Mouse (Mus musculus) ES-Bruce4 (cell line): ENCODE measurements around the gene Pnmal1. TPM values are rescaled to one million over a fixed set of nuclear protein-coding genes. Genes with fewer than 3 reads are reported as not detected.

ENCODE experiments used
- H3K27ac ChIP-seq: 2 replicates; pipeline ENCODE4 v1.5.1; 2012; ENCODE audit warnings: low read length, inconsistent platforms; ENCODE audit not compliant: insufficient read depth
- H3K27me3 ChIP-seq: 2 replicates; pipeline ENCODE4 v1.6.1; 2012; ENCODE audit warnings: mild to moderate bottlenecking, low read length, inconsistent platforms; ENCODE audit not compliant: control insufficient read depth, poor library complexity, insufficient read depth, severe bottlenecking
- H3K36me3 ChIP-seq: 2 replicates; pipeline ENCODE4 v1.6.1; 2012; ENCODE audit warnings: inconsistent platforms, mild to moderate bottlenecking, low read length, moderate library complexity; ENCODE audit not compliant: control insufficient read depth, poor library complexity, insufficient read depth, severe bottlenecking
- H3K4me1 ChIP-seq: one replicate; pipeline ENCODE4 v1.8.1; 2011; ENCODE audit warnings: low read length; ENCODE audit not compliant: control insufficient read depth, insufficient read depth
- H3K4me3 ChIP-seq: 2 replicates; pipeline ENCODE4 v1.5.1; 2011; ENCODE audit warnings: low read depth, mild to moderate bottlenecking, low read length
- H3K9ac ChIP-seq: 2 replicates; pipeline ENCODE4 v1.6.1; 2012; ENCODE audit warnings: low read depth, mild to moderate bottlenecking, inconsistent platforms; ENCODE audit not compliant: poor library complexity, severe bottlenecking
- H3K9me3 ChIP-seq: replicated peaks from 2 replicates; pipeline ENCODE4 v1.6.1; 2012; ENCODE audit warnings: mild to moderate bottlenecking, low read length, inconsistent platforms; ENCODE audit not compliant: control insufficient read depth, poor library complexity, insufficient read depth, severe bottlenecking
- CTCF ChIP-seq: IDR thresholded peaks from one replicate; pipeline ENCODE4 v1.8.1; 2011; ENCODE audit warnings: low read depth, low read length
- EP300 ChIP-seq: IDR thresholded peaks from 2 replicates; pipeline ENCODE4 v1.6.1; 2011; ENCODE audit warnings: low read depth, low read length; ENCODE audit not compliant: insufficient read depth
- POLR2A ChIP-seq: IDR thresholded peaks from one replicate; pipeline ENCODE4 v1.8.1; 2011; ENCODE audit warnings: low read length; ENCODE audit not compliant: insufficient read depth
- polyA plus RNA-seq: library from polyadenylated mRNA; stranded (reverse); fragments of >200 nt; gene quantifications from 2 replicates; pipeline ENCODE4 v1.2.4, GENCODE M21; 2011; ENCODE audit warnings: low read depth; ENCODE audit not compliant: missing spikeins, insufficient read depth, insufficient read length

Pnmal1 gene
- polyA plus RNA-seq, 1 experiment = not detected

DNA sequence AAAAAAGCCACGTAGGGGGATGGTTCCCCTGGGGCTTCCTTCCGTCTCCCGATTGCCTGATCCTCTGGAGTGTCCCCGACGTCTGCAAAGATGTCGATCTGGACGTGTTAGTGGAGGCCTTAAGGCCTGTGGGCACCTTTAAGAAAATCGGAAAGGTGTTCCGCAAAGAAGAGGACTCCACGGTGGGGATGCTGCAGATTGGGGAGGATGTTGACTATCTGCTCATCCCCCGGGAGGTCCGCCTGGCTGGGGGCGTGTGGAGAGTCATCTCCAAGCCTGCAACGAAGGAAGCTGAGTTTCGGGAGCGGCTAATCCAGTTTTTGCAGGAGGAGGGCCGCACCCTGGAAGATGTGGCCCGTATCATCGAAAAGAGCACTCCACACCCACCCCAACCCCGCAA lies 34.9 kb downstream of the Pnmal1 start:
- H3K9ac ChIP-seq = peak overlapping the region; percentile 56
- H3K4me3 ChIP-seq = peak overlapping the region; percentile 76
- peaks cover 3% of the 10 kb centered on the region for H3K4me1 ChIP-seq
- TF ChIP-seq EP300 (no peak), POLR2A (no peak)
- H3K27ac ChIP-seq = no peak overlapping the region
- H3K36me3 ChIP-seq = no peaks in the 10 kb centered on the region
- no peaks in the 10 kb centered on the region for H3K9me3 ChIP-seq
- no peaks in the 10 kb centered on the region for H3K27me3 ChIP-seq

GRCm38 (mm10) chr7:16995345-16995744 lies 35.9 kb downstream of the Pnmal1 start:
- no peak overlapping the region for H3K27ac ChIP-seq
- H3K4me1 ChIP-seq = peaks cover 3% of the 10 kb centered on the region
- no peak overlapping the region for H3K9ac ChIP-seq
- H3K4me3 ChIP-seq = no peak overlapping the region
- TF ChIP-seq EP300 (no peak), CTCF (no peak), POLR2A (no peak)
- H3K27me3 ChIP-seq = no peaks in the 10 kb centered on the region
- no peaks in the 10 kb centered on the region for H3K36me3 ChIP-seq
- no peaks in the 10 kb centered on the region for H3K9me3 ChIP-seq

GRCm38 (mm10) chr7:16999233-16999632 lies 39.8 kb downstream of the Pnmal1 start:
- Histone ChIP-seq H3K4me3 (no peak overlapping the region), H3K9me3 (no peaks in the 10 kb centered on the region), H3K36me3 (peaks cover 3% of the 10 kb centered on the region; the same call in 1 of the 2 replicates), H3K9ac (no peak overlapping the region), H3K27ac (no peak overlapping the region), H3K27me3 (no peaks in the 10 kb centered on the region), H3K4me1 (no peaks in the 10 kb centered on the region)
- TF ChIP-seq POLR2A (no peak), EP300 (no peak), CTCF (no peak)

- H3K9me3 ChIP-seq = no peaks in the 10 kb centered on the region
- no peak overlapping the region for H3K27ac ChIP-seq
- no peak overlapping the region for H3K4me3 ChIP-seq
- no peak overlapping the region for H3K9ac ChIP-seq
- TF ChIP-seq CTCF (peak; percentile 95), POLR2A (no peak), EP300 (no peak)
- H3K4me1 ChIP-seq = no peaks in the 10 kb centered on the region
- H3K27me3 ChIP-seq = no peaks in the 10 kb centered on the region
- peaks cover 4% of the 10 kb centered on the region; the same call in 1 of the 2 replicates for H3K36me3 ChIP-seq
Observed at GRCm38 (mm10) chr7:16999650-17000049, 40.2 kb downstream of the Pnmal1 start.

DNA sequence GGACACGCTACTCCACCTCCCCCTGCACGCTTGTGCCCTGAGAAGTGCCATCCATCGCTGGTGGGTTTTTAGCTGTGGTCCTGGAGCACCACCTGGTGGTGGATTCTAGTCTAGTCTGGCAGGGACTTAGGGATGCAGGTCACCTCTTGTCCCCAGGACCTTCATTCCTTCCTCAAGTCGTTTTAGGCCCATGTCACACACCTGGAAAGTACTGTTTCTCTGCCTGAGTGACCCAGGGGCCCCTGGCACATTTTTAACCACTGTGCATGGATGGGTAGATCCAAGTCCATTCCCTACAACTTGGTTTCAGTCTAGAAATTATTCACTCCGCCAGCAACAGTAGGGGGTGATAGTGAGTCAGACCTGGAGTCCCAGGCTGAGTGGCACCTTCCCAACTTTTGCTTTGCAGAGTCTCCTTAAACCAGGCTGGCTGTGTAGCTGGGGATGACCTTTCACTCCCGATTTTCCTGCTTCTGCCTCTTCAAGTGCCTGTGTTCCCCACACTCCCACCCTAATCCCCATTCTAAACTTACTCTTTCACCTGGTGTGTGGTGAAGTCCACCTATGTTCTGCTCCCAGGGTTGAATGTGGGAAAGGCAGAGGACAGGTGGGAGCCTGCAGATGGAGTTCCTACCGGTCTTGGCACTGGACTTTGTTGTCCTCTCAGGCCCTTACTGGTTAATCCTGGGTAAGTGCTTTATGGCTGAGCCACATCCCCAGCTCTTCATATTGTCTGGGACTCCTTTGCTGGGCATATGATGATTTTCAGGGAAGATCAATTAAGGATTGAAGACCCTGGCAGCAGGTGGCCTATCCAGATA lies 43.1 kb downstream of the Pnmal1 start:
- Histone ChIP-seq H3K27ac (no peak overlapping the region), H3K9me3 (no peaks in the 10 kb centered on the region), H3K36me3 (peaks cover 27% of the 10 kb centered on the region)

GRCm38 (mm10) chr7:17003230-17003960 lies 43.9 kb downstream of the Pnmal1 start:
- H3K4me1 ChIP-seq = no peaks in the 10 kb centered on the region
- TF ChIP-seq POLR2A (no peak), EP300 (no peak), CTCF (no peak)
- no peak overlapping the region for H3K27ac ChIP-seq
- H3K9me3 ChIP-seq = no peaks in the 10 kb centered on the region
- peaks cover 35% of the 10 kb centered on the region for H3K36me3 ChIP-seq
- H3K9ac ChIP-seq = no peak overlapping the region
- H3K4me3 ChIP-seq = no peak overlapping the region
- no peaks in the 10 kb centered on the region for H3K27me3 ChIP-seq

More for the DNA sequence above, 43.1 kb downstream of the Pnmal1 start:
- Histone ChIP-seq H3K9ac (no peak overlapping the region), H3K4me3 (no peak overlapping the region), H3K4me1 (no peaks in the 10 kb centered on the region), H3K27me3 (no peaks in the 10 kb centered on the region)
- no peak for TF ChIP-seq POLR2A
- TF ChIP-seq CTCF = peak; percentile 87
- TF ChIP-seq EP300 = no peak
